Mouse (Mus musculus) forebrain, embryonic 16.5 days (tissue): ENCODE data around the gene Dcst2. TPM values are rescaled to one million over a fixed set of nuclear protein-coding genes. Genes with fewer than 3 reads are reported as not detected.

Experiments used
- ATAC-seq: fragments of 200-750 bp; cut with Nextera tagmentation; 2 replicates; pipeline ENCODE4 v1.8.0; 2017; ENCODE audit warnings: mild to moderate bottlenecking, moderate library complexity
- H3K27ac ChIP-seq: fragments of 300-500 bp; sonication (generic); 2 replicates; pipeline ENCODE4 v1.5.1; 2014; ENCODE audit warnings: low read length, control low read depth
- H3K27me3 ChIP-seq: fragments of 300-500 bp; sonication (generic); replicated peaks from 2 replicates; pipeline ENCODE4 v1.6.1; 2014; ENCODE audit warnings: low read length; ENCODE audit not compliant: control insufficient read depth, insufficient read depth
- H3K36me3 ChIP-seq: fragments of 300-500 bp; sonication (generic); 2 replicates; pipeline ENCODE4 v1.6.1; 2014; ENCODE audit not compliant: control insufficient read depth, insufficient read depth
- H3K4me1 ChIP-seq: fragments of 300-500 bp; sonication (generic); replicated peaks from 2 replicates; pipeline ENCODE4 v1.6.1; 2014; ENCODE audit warnings: low read length; ENCODE audit not compliant: control insufficient read depth, insufficient read depth
- H3K4me2 ChIP-seq: fragments of 300-500 bp; sonication (generic); 2 replicates; pipeline ENCODE4 v1.6.1; 2014; ENCODE audit warnings: mild to moderate bottlenecking, low read length, control low read depth
- H3K4me3 ChIP-seq: fragments of 300-500 bp; sonication (generic); replicated peaks from 2 replicates; pipeline ENCODE4 v1.5.1; 2014; ENCODE audit warnings: mild to moderate bottlenecking, low read length, control low read depth
- H3K9ac ChIP-seq: fragments of 300-500 bp; sonication (generic); replicated peaks from 2 replicates; pipeline ENCODE4 v1.6.1; 2014; ENCODE audit warnings: low read depth, low read length, control low read depth
- H3K9me3 ChIP-seq: fragments of 300-500 bp; sonication (generic); 2 replicates; pipeline ENCODE4 v1.6.1; 2016; ENCODE audit warnings: low read length; ENCODE audit not compliant: control insufficient read depth
- WGBS: fragments of 180-500 bp; shearing (Covaris S2); extraction: QIAGEN DNeasy Blood & Tissue Kit; methylation state at CpG from one replicate; pipeline ENCODE4 v1.1.7; 2014; 5-methylcytosine and 5-hydroxymethylcytosine counted together
- polyA plus RNA-seq: library from polyadenylated mRNA; unstranded; fragments of >200 nt; fragmentation: Nextera tagmentation; extraction: Ambion mirVana; gene quantifications from 2 replicates; pipeline ENCODE4 v1.2.1, GENCODE M21; 2015

Dcst2 gene
- polyA plus RNA-seq, 1 experiment from 2014 or later, result not detected

DNA sequence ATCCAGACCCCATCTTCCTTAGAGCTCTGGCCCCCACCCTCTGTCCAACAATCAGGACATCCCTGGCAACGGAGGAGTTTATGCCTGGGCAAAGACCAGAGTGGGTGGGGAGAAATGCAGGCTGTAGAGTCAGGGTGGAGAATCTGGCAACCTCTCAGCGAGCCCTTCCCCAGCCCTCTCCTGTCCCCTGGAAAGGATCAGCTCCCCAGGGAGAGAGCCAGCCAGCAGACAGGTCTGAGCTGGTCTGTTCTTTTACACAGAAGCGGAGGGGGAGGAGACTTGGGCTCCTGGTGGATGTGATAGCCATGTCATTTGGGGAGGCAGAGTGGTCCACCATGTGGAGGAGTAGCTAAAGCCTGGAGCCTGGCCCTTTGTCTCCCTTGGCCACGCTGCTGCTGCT is 33.2 kb upstream of the Dcst2 start:
- no peaks in the 10 kb centered on the region for H3K9me3 ChIP-seq
- WGBS, result 20% methylated on average over 4 of the region's 4 CpGs
- ATAC-seq, result no peak

GRCm38 (mm10) chr3:89330346-89330745 is 31.4 kb upstream of the Dcst2 start:
- ATAC-seq, result no peak
- no peak overlapping the region for H3K4me2 ChIP-seq
- 31% methylated on average over 3 of the region's 3 CpGs for WGBS
- no peak overlapping the region for H3K27ac ChIP-seq
- H3K9ac ChIP-seq, result no peak overlapping the region
- no peaks in the 10 kb centered on the region for H3K27me3 ChIP-seq
- no peak overlapping the region for H3K4me3 ChIP-seq
- H3K36me3 ChIP-seq, result no peaks in the 10 kb centered on the region
- no peaks in the 10 kb centered on the region for H3K9me3 ChIP-seq
- H3K4me1 ChIP-seq, result peaks cover 24% of the 10 kb centered on the region

More for the DNA sequence above, 33.2 kb upstream of the Dcst2 start:
- H3K4me3 ChIP-seq, result no peak overlapping the region
- H3K4me1 ChIP-seq, result peaks cover 24% of the 10 kb centered on the region
- H3K36me3 ChIP-seq, result no peaks in the 10 kb centered on the region
- H3K27ac ChIP-seq, result no peak overlapping the region
- H3K27me3 ChIP-seq, result 0 out of 2 replicates have a peak, but pooled peaks cover 2% of the 10 kb centered on the region
- no peak overlapping the region for H3K4me2 ChIP-seq
- H3K9ac ChIP-seq, result no peak overlapping the region

GRCm38 (mm10) chr3:89330948-89331347 is 30.8 kb upstream of the Dcst2 start:
- no peak overlapping the region for H3K9ac ChIP-seq
- H3K27ac ChIP-seq, result no peak overlapping the region
- no peak for ATAC-seq
- H3K4me3 ChIP-seq, result no peak overlapping the region
- H3K4me1 ChIP-seq, result peaks cover 29% of the 10 kb centered on the region
- H3K27me3 ChIP-seq, result no peaks in the 10 kb centered on the region
- no peaks in the 10 kb centered on the region for H3K36me3 ChIP-seq
- WGBS, result 32% methylated on average over 10 of the region's 10 CpGs
- no peak overlapping the region for H3K4me2 ChIP-seq
- H3K9me3 ChIP-seq, result no peaks in the 10 kb centered on the region

- no peak overlapping the region for H3K4me2 ChIP-seq
- H3K27me3 ChIP-seq, result no peaks in the 10 kb centered on the region
- WGBS, result 71% methylated on average over 13 of the region's 13 CpGs
- H3K27ac ChIP-seq, result no peak overlapping the region
- ATAC-seq, result no peak
- no peaks in the 10 kb centered on the region for H3K36me3 ChIP-seq
- H3K9me3 ChIP-seq, result no peaks in the 10 kb centered on the region
- H3K4me1 ChIP-seq, result peaks cover 35% of the 10 kb centered on the region
- no peak overlapping the region for H3K4me3 ChIP-seq
- no peak overlapping the region for H3K9ac ChIP-seq
These were observed 30.2 kb upstream of the Dcst2 start for GRCm38 (mm10) chr3:89331561-89331960.

DNA sequence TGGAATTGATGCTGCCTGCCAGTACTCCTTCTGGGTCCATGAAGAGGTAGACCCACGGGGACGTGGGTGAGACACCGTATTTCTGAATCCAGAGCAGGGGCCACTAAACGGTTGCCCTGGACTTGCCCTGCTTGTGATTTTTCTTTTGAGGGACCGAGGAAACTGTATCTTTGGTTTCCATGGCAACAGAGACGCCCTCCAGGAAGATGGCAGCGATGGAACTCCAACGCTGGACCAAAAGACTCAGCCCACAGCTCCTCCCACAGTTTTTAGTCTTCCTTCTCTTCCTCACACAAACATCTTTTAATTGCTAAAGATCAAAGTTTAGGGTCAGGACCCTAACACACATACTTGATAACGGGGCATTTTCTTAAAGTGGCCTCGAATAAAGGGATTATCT is 29.8 kb upstream of the Dcst2 start:
- Histone ChIP-seq H3K36me3 (no peaks in the 10 kb centered on the region), H3K27ac (no peak overlapping the region), H3K4me2 (no peak overlapping the region), H3K27me3 (no peaks in the 10 kb centered on the region), H3K4me1 (peaks cover 39% of the 10 kb centered on the region), H3K4me3 (no peak overlapping the region), H3K9me3 (no peaks in the 10 kb centered on the region), H3K9ac (no peak overlapping the region)
- 28% methylated on average over 10 of the region's 10 CpGs for WGBS
- no peak for ATAC-seq

- no peaks in the 10 kb centered on the region for H3K36me3 ChIP-seq
- WGBS, result 22% methylated on average over 12 of the region's 12 CpGs
- no peak overlapping the region for H3K4me3 ChIP-seq
- H3K27me3 ChIP-seq, result no peaks in the 10 kb centered on the region
- H3K9me3 ChIP-seq, result no peaks in the 10 kb centered on the region
- peaks cover 43% of the 10 kb centered on the region for H3K4me1 ChIP-seq
- no peak overlapping the region for H3K9ac ChIP-seq
- no peak overlapping the region for H3K4me2 ChIP-seq
- peak; percentile 10; the same call in 1 of the 2 replicates for ATAC-seq
- H3K27ac ChIP-seq, result no peak overlapping the region
These were observed 29.3 kb upstream of the Dcst2 start for GRCm38 (mm10) chr3:89332476-89332875.

GRCm38 (mm10) chr3:89333053-89333452 is 28.7 kb upstream of the Dcst2 start:
- 0 out of 2 replicates have a peak overlapping the region, but pooled peaks have one; percentile 8 for H3K27ac ChIP-seq
- 54% methylated on average over 11 of the region's 11 CpGs for WGBS
- H3K4me2 ChIP-seq, result no peak overlapping the region
- H3K4me3 ChIP-seq, result no peak overlapping the region
- H3K9ac ChIP-seq, result peak overlapping the region; percentile 33
- no peaks in the 10 kb centered on the region for H3K9me3 ChIP-seq
- H3K36me3 ChIP-seq, result no peaks in the 10 kb centered on the region
- peaks cover 43% of the 10 kb centered on the region for H3K4me1 ChIP-seq
- ATAC-seq, result no peak
- H3K27me3 ChIP-seq, result no peaks in the 10 kb centered on the region

- Histone ChIP-seq H3K4me3 (peak overlapping the region; percentile 84), H3K27ac (peak overlapping the region; percentile 83), H3K9me3 (no peaks in the 10 kb centered on the region), H3K36me3 (no peaks in the 10 kb centered on the region), H3K4me1 (peaks cover 56% of the 10 kb centered on the region), H3K27me3 (no peaks in the 10 kb centered on the region), H3K4me2 (peak overlapping the region; percentile 75), H3K9ac (peak overlapping the region; percentile 86)
- 3% methylated on average over 6 of the region's 6 CpGs for WGBS
- no peak for ATAC-seq
These were observed 25.2 kb upstream of the Dcst2 start for GRCm38 (mm10) chr3:89336529-89336928.

DNA sequence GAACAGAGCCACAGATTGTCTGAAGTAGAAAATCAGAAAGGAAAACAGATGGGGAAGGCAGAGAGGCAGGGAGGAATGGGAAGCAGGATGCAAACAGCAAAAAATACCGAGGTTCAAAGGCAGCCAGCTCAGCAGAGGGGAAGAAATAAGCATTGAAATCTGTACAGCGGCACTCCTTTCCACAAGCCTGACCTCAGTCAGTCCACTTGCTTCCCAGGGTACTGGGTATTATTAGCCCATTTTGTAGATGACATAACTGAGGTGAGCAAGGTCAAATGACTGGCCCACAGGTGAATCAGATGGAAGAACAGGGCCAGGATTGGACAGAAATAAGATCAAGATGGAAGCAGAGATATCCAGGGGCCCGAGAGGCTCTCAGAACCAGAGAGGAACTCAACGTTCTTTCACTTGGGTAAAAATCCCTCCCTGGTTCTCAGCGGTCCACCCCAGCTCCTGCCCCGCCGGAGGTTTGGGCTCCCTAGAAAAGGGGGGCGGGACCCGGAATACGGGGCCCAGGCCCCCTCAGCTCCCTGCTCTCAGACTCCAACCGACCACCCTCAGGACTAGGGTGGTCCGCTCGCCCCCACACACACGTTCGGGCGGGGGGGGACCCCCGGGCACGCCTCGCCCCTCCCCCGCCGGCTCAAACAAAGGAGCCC is 24.6 kb upstream of the Dcst2 start:
- Histone ChIP-seq H3K4me2 (peak overlapping the region; percentile 75), H3K27me3 (no peaks in the 10 kb centered on the region), H3K4me3 (peak overlapping the region; percentile 84), H3K9ac (peak overlapping the region; percentile 86), H3K27ac (peak overlapping the region; percentile 83), H3K9me3 (no peaks in the 10 kb centered on the region), H3K4me1 (peaks cover 60% of the 10 kb centered on the region), H3K36me3 (no peaks in the 10 kb centered on the region)
- under 1% methylated on average over 21 of the region's 21 CpGs for WGBS
- ATAC-seq, result no peak; the same call in 1 of the 2 replicates
